Mouse (Mus musculus) bone marrow macrophage, adult 2 months (primary cell): ENCODE measurements at regions not wholly inside any gene's neighbourhood (a gene's known extent, or its start where the extent isn't known, plus 50 kb on each side); places are given as distances from the start of the nearest gene placed in this dataset.

ENCODE experiments used
- CTCF ChIP-seq: IDR thresholded peaks from 2 replicates; pipeline ENCODE4 v1.5.1; 2012; ENCODE audit warnings: low read depth, mild to moderate bottlenecking, low read length, moderate library complexity
- POLR2A ChIP-seq: IDR thresholded peaks from 2 replicates; pipeline ENCODE4 v1.6.1; 2012; ENCODE audit warnings: mild to moderate bottlenecking, low read depth, low read length, borderline replicate concordance

GRCm38 (mm10) chrX:59689531-59689930 is 121.7 kb upstream of the Fgf13 start:
- TF ChIP-seq CTCF (no peak), POLR2A (no peak)
